Mouse (Mus musculus): ENCODE data around the gene Tor3a.

DNA sequence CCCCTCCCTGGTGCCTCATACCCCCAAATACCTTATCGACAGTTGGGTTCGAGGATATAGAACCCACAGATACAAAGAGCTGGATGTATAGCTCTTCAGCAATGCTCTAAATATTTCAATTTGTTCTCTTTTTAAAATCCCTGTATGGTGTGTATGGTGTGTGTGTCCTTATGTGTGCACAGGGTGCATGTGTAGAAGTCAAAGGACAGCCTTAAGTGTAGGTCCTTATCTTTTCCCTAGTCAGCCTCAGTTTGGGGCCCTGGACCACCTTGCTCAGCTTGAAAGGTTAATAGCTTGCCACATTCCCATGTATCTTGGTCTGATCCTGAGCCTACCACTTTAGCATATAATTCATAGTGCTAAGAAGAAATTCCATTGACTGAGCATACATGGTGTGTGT is 65.7 kb downstream of the Tor3a start:
- TF ChIP-seq CTCF (IDR thresholded peaks at IDR 0.05; ENCODE audit: extremely low read depth, insufficient read length, insufficient replicate concordance, low read depth, low read length) = no peak
- TF ChIP-seq POLR2A (IDR thresholded peaks at IDR 0.05; ENCODE audit: low read depth, low read length) = no peak

Measured in small intestine, adult 2 months (tissue).